Mouse (Mus musculus) G1E (cell line): ENCODE data around the gene Gm49388. TPM values are rescaled to one million over a fixed set of nuclear protein-coding genes. Genes with fewer than 3 reads are reported as not detected.

Experiments used
- ATAC-seq: 2 replicates; pipeline ENCODE4 v1.8.0; 2016; ENCODE audit warnings: mild to moderate bottlenecking; ENCODE audit not compliant: insufficient number of reproducible peaks, poor library complexity, low FRiP score, severe bottlenecking; ENCODE audit errors: extremely low read depth
- DNase-seq: peaks from one replicate; pipeline ENCODE4 v3.0.0; 2012; ENCODE audit warnings: low spot score
- H3K27me3 ChIP-seq: 2 replicates; pipeline ENCODE4 v1.6.1; 2012; ENCODE audit warnings: mild to moderate bottlenecking, low read length, inconsistent platforms; ENCODE audit not compliant: insufficient read depth
- H3K36me3 ChIP-seq: replicated peaks from 2 replicates; pipeline ENCODE3; 2012; ENCODE audit warnings: mild to moderate bottlenecking, inconsistent platforms
- H3K4me1 ChIP-seq: 2 replicates; pipeline ENCODE4 v1.6.1; 2012; ENCODE audit warnings: low read depth, low read length, inconsistent platforms, mixed read lengths; ENCODE audit not compliant: insufficient read depth
- H3K4me3 ChIP-seq: 2 replicates; pipeline ENCODE4 v1.5.1; 2012; ENCODE audit warnings: low read depth, mild to moderate bottlenecking, inconsistent platforms, low read length, moderate library complexity, mixed read lengths
- H3K9me3 ChIP-seq: replicated peaks from 2 replicates; pipeline ENCODE4 v1.6.1; 2012; ENCODE audit warnings: inconsistent platforms
- CTCF ChIP-seq: IDR thresholded peaks from 2 replicates; pipeline ENCODE4 v1.5.1; 2012; ENCODE audit warnings: low read depth, low read length, inconsistent platforms, mixed read lengths
- GATA1 ChIP-seq: IDR thresholded peaks from 2 replicates; pipeline ENCODE4 v1.6.1; 2012; ENCODE audit warnings: borderline replicate concordance, low read length, inconsistent platforms, mixed read lengths
- GATA2 ChIP-seq: IDR thresholded peaks from 2 replicates; pipeline ENCODE4 v1.6.1; 2012; ENCODE audit warnings: low read depth, low read length, inconsistent platforms, borderline replicate concordance
- POLR2AphosphoS5 ChIP-seq: IDR thresholded peaks from 2 replicates; pipeline ENCODE4 v1.6.1; 2012; ENCODE audit warnings: low read depth, low read length, inconsistent platforms; ENCODE audit not compliant: insufficient replicate concordance
- TAL1 ChIP-seq: conservative IDR thresholded peaks from 2 replicates; pipeline ENCODE4 v1.6.1; 2012; ENCODE audit warnings: low read depth, low read length, inconsistent platforms, mixed read lengths
- polyA plus RNA-seq: library from polyadenylated mRNA; stranded (reverse); fragments of >175 nt; gene quantifications from 2 replicates; pipeline ENCODE4 v1.2.3, GENCODE M21; 2012
- total RNA-seq, 2 experiments: library from RNA; stranded (forward) in 1 of 2; stranded (reverse) in 1 of 2; fragments of 200-1000 nt in 1 of 2; fragments of >200 nt in 1 of 2; fragmentation: Nextera tagmentation in 1 of 2; gene quantifications; 2 replicates each; pipeline ENCODE4 v1.2.3; 2014 to 2017

The Gm49388 gene
- total and polyA plus RNA-seq, 3 experiments = 1.1 to 4.7 TPM; not detected in 1

DNA sequence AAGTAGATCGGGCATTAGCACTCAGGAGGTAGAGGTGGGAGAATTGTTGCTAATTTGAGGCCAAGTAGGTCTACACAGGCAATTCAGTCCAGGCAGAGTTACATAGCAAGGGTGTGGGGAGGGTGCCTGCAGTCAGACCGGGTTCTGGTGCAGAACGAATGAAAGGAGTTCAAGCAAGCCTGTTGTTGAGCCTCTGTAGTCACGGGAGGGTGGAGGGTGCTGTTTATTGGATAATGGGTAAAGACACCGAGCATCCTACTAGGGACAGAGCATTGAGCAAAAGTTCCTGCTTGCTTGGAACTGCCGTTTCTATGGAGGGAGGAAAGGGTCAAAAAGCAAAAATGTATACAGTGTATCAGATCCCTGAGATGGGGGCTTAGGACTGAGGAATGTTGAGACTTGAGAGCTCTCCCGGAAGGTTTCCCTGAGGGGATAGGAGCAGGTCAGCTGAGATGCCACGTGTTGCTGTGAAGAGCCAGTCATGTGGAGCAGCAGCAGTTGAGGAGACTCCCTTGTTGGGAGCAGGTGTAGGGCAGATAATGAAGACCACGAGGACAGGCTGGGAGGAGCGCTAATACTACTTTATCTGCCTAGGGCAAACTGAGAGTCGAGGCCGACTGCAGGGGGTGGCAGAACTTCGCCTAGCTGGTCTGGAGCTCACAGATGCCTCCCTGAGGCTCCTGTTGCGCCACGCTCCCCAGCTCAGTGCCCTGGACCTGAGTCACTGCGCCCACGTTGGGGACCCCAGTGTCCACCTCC is 18.4 kb upstream of the Gm49388 start:
- H3K27me3 ChIP-seq = no peaks in the 10 kb centered on the region
- H3K9me3 ChIP-seq = no peaks in the 10 kb centered on the region
- peaks cover 69% of the 10 kb centered on the region for H3K4me1 ChIP-seq
- TF ChIP-seq POLR2AphosphoS5 (no peak), TAL1 (peak; percentile 43)
- H3K36me3 ChIP-seq = peaks cover 65% of the 10 kb centered on the region
- peak overlapping the region; percentile 72 for H3K4me3 ChIP-seq
- DNase-seq (peak; percentile 62), ATAC-seq (peak; percentile 65)

DNA sequence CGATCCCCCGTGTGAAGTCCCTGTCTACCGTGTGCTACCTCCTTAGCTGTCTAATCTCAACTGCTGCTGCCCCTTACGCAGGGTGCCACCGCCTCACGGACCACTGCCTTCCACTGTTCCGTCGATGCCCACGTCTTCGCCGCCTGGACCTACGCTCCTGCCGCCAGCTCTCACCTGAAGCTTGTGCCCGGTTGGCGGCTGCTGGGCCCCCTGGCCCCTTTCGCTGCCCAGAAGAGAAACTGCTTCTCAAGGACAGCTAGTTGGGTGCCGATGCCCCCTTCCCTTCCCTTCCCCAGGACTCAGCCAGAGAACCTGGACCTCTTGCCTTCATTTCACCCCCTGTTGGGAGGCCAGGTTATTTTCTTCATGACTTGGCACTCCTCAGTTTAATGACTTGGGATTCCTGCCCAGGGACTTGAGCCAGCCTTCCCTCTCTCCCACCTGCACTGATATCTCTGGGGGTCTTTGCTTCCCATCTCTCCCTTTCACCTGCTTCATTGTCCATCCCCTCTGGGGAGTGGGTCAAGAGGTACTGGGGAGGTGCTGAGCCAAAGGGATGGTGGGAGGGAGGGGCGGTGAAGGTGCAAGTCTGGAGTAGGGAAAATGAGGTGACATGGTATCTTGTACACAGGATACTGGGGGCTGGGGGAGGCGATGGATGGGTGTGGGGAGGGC is 17.6 kb upstream of the Gm49388 start:
- Histone ChIP-seq H3K9me3 (no peaks in the 10 kb centered on the region), H3K27me3 (no peaks in the 10 kb centered on the region), H3K36me3 (peaks cover 62% of the 10 kb centered on the region), H3K4me1 (peaks cover 74% of the 10 kb centered on the region), H3K4me3 (peak overlapping the region; percentile 72)
- no peak for ATAC-seq
- TF ChIP-seq CTCF = no peak
- no peak for TF ChIP-seq GATA1
- TF ChIP-seq TAL1 = no peak
- TF ChIP-seq GATA2 = no peak
- no peak for TF ChIP-seq POLR2AphosphoS5
- DNase-seq = no peak

DNA sequence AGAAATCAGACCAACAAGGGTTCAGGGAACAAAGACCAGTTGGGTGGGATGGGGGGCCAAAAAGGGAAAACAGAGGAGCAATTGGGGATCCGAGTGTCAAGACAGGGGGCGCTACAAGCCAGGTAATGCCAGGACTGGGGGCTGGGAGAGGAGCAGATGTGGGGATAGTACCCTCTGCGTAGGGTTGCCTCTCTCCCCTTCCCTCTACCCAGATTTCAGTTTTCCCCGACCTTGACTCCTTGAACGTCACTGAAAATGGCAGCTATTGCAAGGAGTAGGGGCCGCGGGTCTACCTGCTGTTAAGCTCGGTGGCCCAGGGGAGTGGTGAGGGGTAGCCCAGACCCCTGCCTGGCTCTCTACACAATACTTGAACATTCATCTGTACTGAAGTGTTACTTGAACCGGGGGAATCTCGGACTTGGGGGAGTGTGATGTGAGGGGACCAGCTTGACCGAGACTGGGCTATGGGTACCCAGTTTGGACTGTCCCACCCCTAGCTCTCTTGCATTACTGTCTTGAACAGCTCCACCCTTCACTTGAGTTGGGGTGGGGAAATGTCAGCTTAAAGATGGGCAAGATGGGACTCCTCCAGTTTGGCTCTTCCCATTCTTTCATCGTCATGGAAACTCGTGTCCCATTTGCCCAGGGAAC is 16.9 kb upstream of the Gm49388 start:
- Histone ChIP-seq H3K4me1 (peaks cover 79% of the 10 kb centered on the region), H3K4me3 (peak overlapping the region; percentile 84; the same call in 1 of the 2 replicates), H3K27me3 (no peaks in the 10 kb centered on the region), H3K36me3 (peaks cover 64% of the 10 kb centered on the region), H3K9me3 (no peaks in the 10 kb centered on the region)
- TF ChIP-seq POLR2AphosphoS5 (no peak), GATA1 (no peak), GATA2 (no peak), CTCF (no peak), TAL1 (no peak)
- ATAC-seq (no peak), DNase-seq (no peak)

DNA sequence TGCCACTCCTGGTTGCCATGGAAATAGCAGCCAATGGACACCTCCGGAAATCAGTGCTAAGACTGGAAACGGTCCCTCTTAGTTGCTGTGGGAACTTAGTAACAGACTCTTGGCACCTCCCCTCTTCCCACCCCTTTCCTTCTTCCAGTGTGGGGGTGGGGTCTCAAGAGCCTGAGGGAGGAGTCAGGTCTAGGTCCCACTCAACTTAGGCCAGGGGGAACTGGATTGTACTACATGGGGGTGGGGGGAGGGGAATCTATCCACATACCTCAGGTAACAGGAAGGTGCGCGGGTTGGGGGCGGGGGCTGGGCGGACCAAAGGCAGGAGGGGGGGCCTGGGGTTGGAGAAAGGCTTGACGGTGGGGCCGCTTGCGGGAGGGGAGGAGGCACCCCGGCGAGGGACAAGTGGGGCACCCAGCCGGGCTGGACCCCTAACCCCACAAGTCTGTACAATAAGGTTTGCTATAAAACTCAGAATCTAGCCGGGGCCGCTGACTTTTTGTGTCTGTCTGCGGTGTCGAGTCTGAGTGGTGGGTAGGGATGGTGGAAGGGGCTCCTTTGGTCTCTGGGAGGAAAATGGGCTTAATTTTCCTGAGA is 16.3 kb upstream of the Gm49388 start:
- H3K9me3 ChIP-seq = no peaks in the 10 kb centered on the region
- ATAC-seq (peak; percentile 45), DNase-seq (peak; percentile 54)
- H3K36me3 ChIP-seq = peaks cover 66% of the 10 kb centered on the region
- TF ChIP-seq GATA1 (no peak), TAL1 (no peak)
- no peaks in the 10 kb centered on the region for H3K27me3 ChIP-seq
- peaks cover 80% of the 10 kb centered on the region for H3K4me1 ChIP-seq
- peak overlapping the region; percentile 84 for H3K4me3 ChIP-seq

DNA sequence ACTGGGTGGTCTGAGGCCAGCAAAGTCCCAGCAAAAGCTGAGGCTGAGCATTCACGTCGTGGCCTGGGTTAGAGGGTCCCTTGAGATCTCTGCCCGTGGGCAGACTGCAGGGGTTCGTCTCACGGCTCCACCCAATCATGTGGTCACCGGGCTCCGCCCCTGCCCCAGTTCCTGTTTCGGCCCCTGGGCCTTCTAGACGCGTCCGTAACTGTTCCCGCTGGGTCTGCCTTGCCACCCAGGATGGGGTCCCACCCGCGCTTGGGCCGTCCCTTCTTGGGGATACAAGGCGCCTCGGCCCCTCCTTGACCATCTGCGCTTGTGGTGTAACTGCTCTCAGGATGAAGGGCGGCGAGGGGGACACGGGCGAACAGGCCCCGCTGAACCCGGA is 15.8 kb upstream of the Gm49388 start, which contains the start of gene Orai3:
Gene Orai3 (plus strand): TSS at position 165 of the 388 bp plus-strand sequence.
- H3K27me3 ChIP-seq = no peaks in the 10 kb centered on the region
- TF ChIP-seq GATA2 (no peak), CTCF (no peak), GATA1 (no peak), TAL1 (no peak), POLR2AphosphoS5 (no peak)
- H3K4me1 ChIP-seq = peaks cover 84% of the 10 kb centered on the region
- H3K9me3 ChIP-seq = no peaks in the 10 kb centered on the region
- H3K36me3 ChIP-seq = peaks cover 66% of the 10 kb centered on the region
- peak within 1 kb of the TSS; percentile 84 for H3K4me3 ChIP-seq
- ATAC-seq (peak; percentile 43), DNase-seq (peak; percentile 89)

DNA sequence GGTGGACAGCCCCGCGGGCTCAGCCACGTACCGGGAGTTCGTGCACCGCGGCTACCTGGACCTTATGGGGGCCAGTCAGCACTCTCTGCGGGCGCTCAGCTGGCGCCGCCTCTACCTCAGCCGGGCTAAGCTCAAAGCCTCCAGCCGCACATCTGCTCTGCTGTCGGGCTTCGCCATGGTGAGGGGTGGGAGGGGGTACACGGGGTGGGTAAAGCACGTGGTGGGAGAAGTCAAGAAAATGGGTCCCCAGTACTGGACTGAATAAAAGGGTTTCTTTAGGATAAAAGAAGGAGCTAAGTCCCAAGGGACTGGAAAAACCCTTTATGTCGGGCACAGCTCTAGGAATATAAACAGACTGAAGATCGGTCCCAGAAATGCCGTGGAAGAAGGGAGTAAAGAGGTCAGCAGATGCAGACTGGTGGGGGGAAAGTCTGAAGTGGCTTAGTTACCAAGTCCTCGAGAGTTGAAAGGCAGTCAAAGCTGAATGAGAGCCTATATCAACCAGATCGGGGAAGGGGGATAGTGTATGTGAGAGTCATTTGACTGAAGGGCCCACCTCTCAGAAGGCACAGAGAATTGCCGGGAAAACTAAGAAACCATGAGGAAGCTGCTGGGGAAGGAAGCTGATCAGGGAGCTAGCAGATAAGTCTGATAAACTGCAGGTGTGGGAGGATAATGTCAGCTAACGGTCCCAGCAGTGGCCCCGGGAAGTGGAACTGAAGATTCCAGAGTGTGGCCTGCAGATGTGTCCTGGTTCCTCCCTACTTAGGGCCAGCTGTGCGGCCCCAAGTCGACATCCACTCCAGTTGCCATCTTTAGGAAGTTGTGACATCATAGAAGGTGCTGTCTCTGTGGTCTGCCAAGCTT is 15.1 kb upstream of the Gm49388 start:
- peak overlapping the region; percentile 84 for H3K4me3 ChIP-seq
- H3K4me1 ChIP-seq = peaks cover 89% of the 10 kb centered on the region
- TF ChIP-seq GATA1 (no peak), CTCF (no peak), TAL1 (no peak), GATA2 (no peak), POLR2AphosphoS5 (no peak)
- H3K27me3 ChIP-seq = no peaks in the 10 kb centered on the region
- H3K9me3 ChIP-seq = no peaks in the 10 kb centered on the region
- peak; percentile 58 for DNase-seq
- peaks cover 66% of the 10 kb centered on the region for H3K36me3 ChIP-seq
- no peak for ATAC-seq
